Mouse (Mus musculus): ENCODE measurements around the gene Fam240b.
"Not testable (repeated sequence)": the region's sequence is repeated elsewhere in the genome, so short reads cannot be mapped to it uniquely, and the experiment has no call there.

Gene Fam240b

GRCm38 (mm10) chr13:64497692-64498091, at the start of gene Fam240b:
Gene Fam240b (minus strand): TSS chr13:64497792.
- DNase-seq (ENCODE audit: low spot score in 2 of 2) = no peak

DNA sequence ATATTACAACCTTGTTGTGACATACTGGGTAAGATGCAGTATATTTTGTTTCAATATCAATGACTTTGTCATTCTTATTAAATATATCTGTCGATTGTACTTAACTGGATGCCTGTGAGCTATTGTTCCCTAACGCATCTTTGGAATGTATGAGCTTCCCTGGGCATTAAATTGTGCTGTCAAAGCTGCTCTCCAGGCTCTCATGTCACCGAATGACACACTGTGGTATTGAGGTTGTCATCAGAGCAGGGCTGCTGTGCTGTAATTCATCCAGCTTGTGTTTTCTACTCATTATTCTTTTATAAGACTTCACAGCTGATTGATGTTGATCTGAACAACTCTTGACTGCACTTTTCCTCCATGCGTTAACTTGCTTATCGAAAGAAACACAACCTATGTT, 32.5 kb upstream of the Fam240b start:
- no peak for DNase-seq (ENCODE audit: low spot score in 2 of 2)

GRCm38 (mm10) chr13:64526515-64527285, 29.1 kb upstream of the Fam240b start:
- DNase-seq (ENCODE audit: low spot score in 2 of 2) = peak in 1 of 2 experiments; percentile 2

DNA sequence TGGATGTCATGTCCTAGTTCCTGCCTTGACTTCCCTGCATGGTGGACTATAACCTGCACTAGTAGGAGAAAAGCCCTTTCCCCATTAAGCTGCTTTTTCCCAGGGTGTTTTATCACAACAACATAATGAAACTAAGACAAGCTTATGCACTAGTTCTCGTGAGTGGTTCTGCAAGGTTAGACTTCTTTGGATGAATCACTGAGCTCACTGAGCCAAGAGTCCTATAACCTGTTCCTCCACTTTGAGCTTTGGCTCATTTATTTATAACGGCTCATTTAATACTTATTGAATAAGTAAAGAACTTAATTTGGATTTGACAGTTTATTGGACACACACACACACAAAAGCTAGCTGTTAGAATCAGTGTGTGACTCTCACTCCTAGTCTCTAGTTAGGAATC, 16.7 kb upstream of the Fam240b start:
- no peak for DNase-seq (ENCODE audit: low spot score in 2 of 2)

GRCm38 (mm10) chr13:64511616-64512015, 14.0 kb upstream of the Fam240b start:
- DNase-seq (ENCODE audit: low spot score in 2 of 2) = no peak

GRCm38 (mm10) chr13:64507361-64507760, 9.8 kb upstream of the Fam240b start:
- no peak for DNase-seq (ENCODE audit: low spot score in 2 of 2)

GRCm38 (mm10) chr13:64502833-64503232, 5.2 kb upstream of the Fam240b start:
- DNase-seq (ENCODE audit: low spot score in 2 of 2) = no peak

- no peak for DNase-seq (ENCODE audit: low spot score in 2 of 2)
Observed at GRCm38 (mm10) chr13:64493586-64493985, 4.0 kb downstream of the Fam240b start.

GRCm38 (mm10) chr13:64489886-64490285, 7.7 kb downstream of the Fam240b start:
- no peak for DNase-seq (ENCODE audit: low spot score in 2 of 2)

DNA sequence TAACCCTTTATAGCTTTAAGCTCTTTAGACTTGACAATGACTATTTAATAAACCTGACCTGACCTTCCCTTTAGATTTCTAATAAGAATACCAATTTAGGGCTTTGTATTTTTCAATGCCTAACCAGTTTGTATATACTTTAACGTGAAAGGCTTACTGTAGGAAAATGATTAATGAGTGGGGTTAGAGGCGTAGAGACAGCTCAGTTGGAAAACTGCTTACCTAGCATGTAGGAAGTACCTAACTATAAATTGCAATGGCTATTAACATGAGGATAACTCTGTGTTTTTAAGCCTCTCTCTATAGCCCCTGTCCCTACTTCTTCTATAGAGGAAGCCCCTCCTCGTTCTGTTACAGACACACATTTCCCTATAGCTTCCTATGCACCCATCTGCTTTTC, 17.6 kb downstream of the Fam240b start:
- DNase-seq (ENCODE audit: low spot score in 2 of 2) = no peak

- DNase-seq (ENCODE audit: low spot score in 2 of 2) = no peak
Observed at GRCm38 (mm10) chr13:64477968-64478367, 19.6 kb downstream of the Fam240b start.

GRCm38 (mm10) chr13:64467886-64468285, 29.7 kb downstream of the Fam240b start:
- no peak for DNase-seq (ENCODE audit: low spot score in 2 of 2)

- no peak for DNase-seq (ENCODE audit: low spot score in 2 of 2)
Observed at GRCm38 (mm10) chr13:64465166-64465565, 32.4 kb downstream of the Fam240b start.

- no peak for DNase-seq (ENCODE audit: low spot score in 2 of 2)
Observed at GRCm38 (mm10) chr13:64462581-64462980, 35.0 kb downstream of the Fam240b start.

DNA sequence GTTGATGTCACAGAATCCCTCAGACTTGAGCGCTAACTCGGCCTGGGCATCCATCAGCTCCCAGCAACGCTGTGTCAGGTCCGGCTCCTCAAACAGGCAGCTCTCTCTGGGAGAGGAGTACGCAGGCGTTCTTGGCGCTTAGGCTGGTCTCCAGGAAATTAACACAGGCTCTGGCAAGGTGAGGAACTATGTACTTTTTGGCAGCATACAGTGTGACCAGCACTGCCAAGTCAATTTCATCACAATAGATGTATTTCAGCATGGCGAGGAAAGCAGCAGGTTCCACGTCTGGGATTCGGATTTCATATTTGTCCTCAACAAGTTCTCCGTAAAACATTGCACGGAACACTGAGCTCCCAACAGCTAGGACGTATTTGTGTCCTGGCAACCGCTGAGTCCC, 39.4 kb downstream of the Fam240b start:
- DNase-seq (ENCODE audit: low spot score in 2 of 2) = no peak

DNA sequence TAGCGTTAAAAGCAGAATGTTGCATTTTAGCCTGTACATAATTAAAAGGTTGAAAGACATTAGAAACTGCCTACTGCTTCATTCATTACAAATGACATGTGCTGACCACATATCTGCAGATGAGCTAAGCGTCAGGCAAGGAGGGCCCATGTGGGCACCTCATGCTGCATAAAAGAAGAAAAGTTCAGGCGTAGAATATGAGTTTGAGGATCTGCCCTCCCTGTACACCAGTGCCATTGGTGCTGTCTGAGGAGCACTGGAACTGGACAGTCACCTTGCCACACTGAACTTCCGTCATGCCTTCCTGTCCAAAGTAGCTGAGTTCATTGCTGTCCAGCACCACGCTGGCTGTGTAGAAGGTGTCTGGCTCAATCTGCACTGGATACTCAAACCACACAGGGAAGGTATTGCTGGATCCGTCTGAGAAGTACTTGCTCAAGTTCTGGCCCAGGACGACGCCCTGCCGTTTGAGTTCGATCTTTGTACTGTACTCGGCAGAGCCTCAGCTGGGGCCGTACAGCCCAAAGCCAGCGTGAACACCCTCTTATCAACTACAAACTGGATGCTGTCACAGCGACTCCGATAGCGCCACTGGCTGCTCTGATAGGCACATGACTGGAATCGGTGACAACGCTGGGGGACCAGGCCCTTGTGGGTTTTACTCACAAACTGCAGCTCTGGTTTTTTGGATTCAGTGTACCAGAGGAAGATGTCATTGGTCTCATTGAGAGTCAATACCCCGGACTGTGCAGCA, 40.2 kb downstream of the Fam240b start:
- not testable (repeated sequence) for DNase-seq (ENCODE audit: low spot score in 2 of 2)

DNA sequence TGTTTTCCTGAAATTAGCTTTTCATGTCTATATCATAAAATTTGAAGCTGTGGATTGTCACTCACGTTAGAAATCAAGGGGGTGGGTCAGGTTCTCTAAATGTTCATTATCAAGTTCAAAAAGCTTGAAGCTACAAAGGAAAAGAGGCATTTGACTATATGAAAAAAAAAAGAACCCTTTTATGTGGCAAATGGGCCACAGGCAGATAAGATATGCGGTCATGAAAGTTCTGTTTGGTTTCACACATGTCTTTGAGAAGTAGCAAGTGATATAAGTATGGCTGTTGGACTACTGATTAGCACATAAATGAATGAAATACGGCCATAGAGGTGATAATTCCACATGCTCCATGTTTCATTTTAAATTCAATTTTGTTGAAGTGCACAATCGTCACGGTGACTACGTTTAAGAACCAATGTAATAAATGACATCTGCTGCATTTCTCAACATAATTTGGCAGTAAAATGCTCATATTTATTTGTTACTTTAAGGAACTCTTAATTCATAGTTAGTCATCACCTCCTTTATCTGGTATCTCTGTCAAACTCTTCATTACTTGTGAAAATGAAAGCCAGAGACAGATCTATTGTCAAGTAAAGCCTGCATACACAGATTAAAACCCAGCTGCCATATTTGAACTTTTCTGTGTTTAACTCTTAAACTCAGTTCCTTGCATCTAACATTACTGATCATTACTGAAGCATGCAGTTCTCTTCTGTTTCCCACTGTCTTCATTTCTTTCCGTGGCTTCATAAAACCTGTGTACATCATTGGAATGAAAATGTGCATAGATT, 47.4 kb downstream of the Fam240b start:
- DNase-seq (ENCODE audit: low spot score in 2 of 2) = no peak

DNA sequence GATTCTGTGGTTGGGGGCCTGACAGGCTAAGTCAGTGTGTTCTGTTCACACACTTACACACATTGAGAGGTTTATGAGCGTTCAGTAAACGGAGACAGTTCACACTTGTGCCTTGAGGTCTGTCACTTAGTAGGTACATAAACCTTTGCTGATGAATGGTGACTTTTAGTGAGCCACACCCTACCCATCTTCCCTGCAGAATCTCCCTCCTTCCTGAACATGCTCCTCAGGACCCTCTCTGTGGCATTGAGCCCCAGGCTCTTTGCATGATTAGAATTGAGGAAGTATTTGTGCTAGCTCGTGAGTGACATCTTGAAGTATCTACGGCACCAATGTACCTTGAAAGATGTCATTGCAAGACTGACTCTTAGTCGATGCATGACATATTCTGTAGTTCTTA, 48.9 kb downstream of the Fam240b start:
- no peak for DNase-seq (ENCODE audit: low spot score in 2 of 2)

- DNase-seq (ENCODE audit: low spot score in 2 of 2) = no peak
Observed at GRCm38 (mm10) chr13:64447947-64448346, 49.6 kb downstream of the Fam240b start.

GRCm38 (mm10) chr13:64445254-64445920, 52.2 kb downstream of the Fam240b start:
- DNase-seq (ENCODE audit: low spot score in 2 of 2) = no peak

DNA sequence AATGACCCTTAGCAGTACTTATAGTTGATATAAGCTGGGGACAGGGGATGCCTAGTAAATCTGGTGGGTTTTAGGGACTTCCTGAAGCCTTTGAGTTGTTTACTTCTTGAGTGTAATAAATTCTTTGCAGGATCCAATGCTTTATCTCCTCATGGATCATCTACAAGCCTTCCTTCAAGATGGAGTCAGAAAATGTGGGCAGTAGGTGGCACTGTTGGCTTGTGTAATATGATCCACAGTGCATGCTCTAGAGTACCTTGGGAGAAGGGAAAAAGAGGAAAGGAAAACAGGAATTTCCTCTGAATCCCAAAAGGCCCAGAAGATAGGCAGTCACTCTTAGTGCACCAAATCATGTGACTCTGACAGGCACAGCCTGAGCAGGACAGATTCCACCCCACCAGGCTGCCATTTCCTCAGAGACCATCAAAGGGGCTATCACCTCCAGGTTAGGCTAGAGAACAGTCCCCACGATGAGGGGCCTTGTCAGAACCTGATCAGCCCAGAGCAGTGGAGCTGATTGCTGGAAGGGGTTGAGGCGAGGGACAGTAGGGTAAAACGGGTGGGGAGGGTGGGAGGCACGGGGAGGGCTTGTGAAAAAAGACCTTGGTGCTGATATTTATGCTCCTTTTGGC, 54.2 kb downstream of the Fam240b start:
- DNase-seq (ENCODE audit: low spot score in 2 of 2) = peak; percentile 44 to 52
